Mouse (Mus musculus) heart, adult 18-20 months (tissue): ENCODE measurements at regions not wholly inside any gene's neighbourhood (a gene's known extent, or its start where the extent isn't known, plus 50 kb on each side); places are given as distances from the start of the nearest gene placed in this dataset.
A peak's percentile ranks its signal among the peaks of the same experiment; 100 is the strongest.

Source experiments
- DNase-seq, 2 experiments: peaks; one replicate each; pipeline ENCODE4 v3.0.0; 2021 to 2022; ENCODE audit warnings: mixed read lengths in 1 of 2

- peak; percentile 10 to 14 for DNase-seq
These were observed 88.3 kb upstream of the Tmem28 start for GRCm38 (mm10) chrX:99732526-99732925.

GRCm38 (mm10) chrX:99725101-99725500 is 95.7 kb upstream of the Tmem28 start:
- DNase-seq, result peak in 1 of 2 experiments; percentile 24

- peak; percentile 29 to 70 for DNase-seq
These were observed 125.5 kb upstream of the Tmem28 start for GRCm38 (mm10) chrX:99695366-99695765.

GRCm38 (mm10) chrX:99690971-99691370 is 129.8 kb upstream of the Tmem28 start:
- DNase-seq, result peak in 1 of 2 experiments; percentile 2

GRCm38 (mm10) chrX:99689761-99690160 is 131.1 kb upstream of the Tmem28 start:
- no peak for DNase-seq

GRCm38 (mm10) chrX:99682491-99682890 is 138.3 kb upstream of the Tmem28 start:
- DNase-seq, result peak in 1 of 2 experiments; percentile 36

- no peak for DNase-seq
These were observed 153.2 kb upstream of the Tmem28 start for GRCm38 (mm10) chrX:99667596-99667995.

- DNase-seq, result no peak
These were observed 158.3 kb upstream of the Tmem28 start for GRCm38 (mm10) chrX:99662566-99662965.

GRCm38 (mm10) chrX:99659496-99660140 is 161.2 kb upstream of the Tmem28 start:
- no peak for DNase-seq

GRCm38 (mm10) chrX:99657790-99658451 is 162.9 kb upstream of the Tmem28 start:
- peak; percentile 32 to 77 for DNase-seq

GRCm38 (mm10) chrX:99656988-99657387 is 163.8 kb upstream of the Tmem28 start:
- no peak for DNase-seq

- no peak for DNase-seq
These were observed 161.2 kb upstream of the Pja1 start for GRCm38 (mm10) chrX:99632211-99632775.

- DNase-seq, result no peak
These were observed 153.6 kb upstream of the Pja1 start for GRCm38 (mm10) chrX:99624515-99625179.

GRCm38 (mm10) chrX:99612130-99612759 is 141.2 kb upstream of the Pja1 start:
- no peak for DNase-seq

- DNase-seq, result no peak
These were observed 139.0 kb upstream of the Pja1 start for GRCm38 (mm10) chrX:99610096-99610495.

- DNase-seq, result no peak
These were observed 138.5 kb upstream of the Pja1 start for GRCm38 (mm10) chrX:99609591-99609990.

- no peak for DNase-seq
These were observed 137.2 kb upstream of the Pja1 start for GRCm38 (mm10) chrX:99608284-99608692.

GRCm38 (mm10) chrX:99605084-99605824 is 134.2 kb upstream of the Pja1 start:
- DNase-seq, result no peak

GRCm38 (mm10) chrX:99603714-99604113 is 132.6 kb upstream of the Pja1 start:
- DNase-seq, result no peak

- no peak for DNase-seq
These were observed 131.3 kb upstream of the Pja1 start for GRCm38 (mm10) chrX:99602268-99602885.

- no peak for DNase-seq
These were observed 124.4 kb upstream of the Pja1 start for GRCm38 (mm10) chrX:99595493-99595892.
